Mouse (Mus musculus) liver, embryonic 14.5 days (tissue): ENCODE measurements at regions not wholly inside any gene's neighbourhood (a gene's known extent, or its start where the extent isn't known, plus 50 kb on each side); places are given as distances from the start of the nearest gene placed in this dataset.

Experiments
- CTCF ChIP-seq: IDR thresholded peaks from 2 replicates; pipeline ENCODE4 v1.5.1; 2016; ENCODE audit warnings: antibody characterized with exemption, low read depth, control low read depth
- EP300 ChIP-seq: IDR thresholded peaks from 2 replicates; pipeline ENCODE4 v1.6.1; 2016; ENCODE audit warnings: antibody characterized with exemption, low read depth

DNA sequence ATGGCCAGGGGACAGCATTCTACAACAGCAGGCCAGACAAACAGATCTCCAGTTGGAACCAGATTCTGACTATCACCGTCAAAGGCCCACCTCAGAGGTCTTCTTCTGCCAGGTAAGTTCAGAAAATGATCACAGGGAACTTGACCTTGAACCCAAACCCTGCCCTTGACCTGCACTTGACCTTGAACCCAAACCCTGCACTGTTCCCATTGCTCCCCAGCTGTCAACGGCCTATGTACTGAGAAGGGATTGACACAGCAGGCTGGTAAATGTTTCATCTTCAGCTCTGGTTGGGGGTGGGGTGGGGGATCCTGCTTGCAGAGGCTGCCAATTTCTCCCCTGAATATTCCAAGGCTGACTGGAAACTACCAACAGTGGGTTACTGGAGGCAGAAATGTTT lies 111.7 kb downstream of the Ero1lb start:
- TF ChIP-seq CTCF (no peak), EP300 (no peak)
